Mouse (Mus musculus) kidney, adult 2 months (tissue): ENCODE results near the gene Fyb. TPM values are rescaled to one million over a fixed set of nuclear protein-coding genes. Genes with fewer than 3 reads are reported as not detected.
"Not testable (repeated sequence)": the region's sequence is repeated elsewhere in the genome, so short reads cannot be mapped to it uniquely, and the experiment has no call there.

Experiments
- DNase-seq: peaks from one replicate; pipeline ENCODE4 v3.0.0; 2021
- H3K27ac ChIP-seq: fragments of 200-500 bp; 2 replicates; pipeline ENCODE4 v1.5.1; 2012; ENCODE audit warnings: low read depth, low read length, control low read depth, inconsistent platforms; ENCODE audit not compliant: insufficient read depth
- H3K27me3 ChIP-seq: fragments of 200-500 bp; replicated peaks from 2 replicates; pipeline ENCODE4 v1.6.1; 2012; ENCODE audit warnings: mild to moderate bottlenecking, moderate library complexity, low read length, inconsistent platforms; ENCODE audit not compliant: control insufficient read depth, insufficient read depth
- H3K36me3 ChIP-seq: fragments of 200-500 bp; 2 replicates; pipeline ENCODE4 v1.6.1; 2012; ENCODE audit warnings: mild to moderate bottlenecking, moderate library complexity, low read length, inconsistent platforms; ENCODE audit not compliant: control insufficient read depth, insufficient read depth
- H3K4me1 ChIP-seq: fragments of 200-500 bp; 2 replicates; pipeline ENCODE4 v1.6.1; 2011; ENCODE audit warnings: low read length; ENCODE audit not compliant: control insufficient read depth, insufficient read depth
- H3K4me3 ChIP-seq: fragments of 200-500 bp; 2 replicates; pipeline ENCODE4 v1.5.1; 2011; ENCODE audit warnings: mild to moderate bottlenecking, low read depth, low read length, control low read depth; ENCODE audit not compliant: insufficient read depth
- CTCF ChIP-seq: fragments of 200-500 bp; conservative IDR thresholded peaks from 2 replicates; pipeline ENCODE4 v1.5.1; 2011; ENCODE audit warnings: low read depth, mild to moderate bottlenecking, control low read depth, low read length, moderate library complexity, mixed read lengths; ENCODE audit not compliant: insufficient read depth, insufficient read length
- POLR2A ChIP-seq: fragments of 200-500 bp; IDR thresholded peaks from one replicate; pipeline ENCODE4 v1.6.1; 2011; ENCODE audit warnings: low read depth, low read length, control low read depth
- WGBS: fragments of 180-500 bp; shearing (Covaris S2); methylation state at CpG from one replicate; pipeline ENCODE4 v1.1.7; 2018; 5-methylcytosine and 5-hydroxymethylcytosine counted together
- polyA plus RNA-seq: library from polyadenylated mRNA; depleted of rRNA; stranded (reverse); fragments of >200 nt; gene quantifications from 2 replicates; pipeline ENCODE4 v1.2.3, GENCODE M21; 2012

Gene Fyb
- polyA plus RNA-seq, 1 experiment = 3.0 TPM

DNA sequence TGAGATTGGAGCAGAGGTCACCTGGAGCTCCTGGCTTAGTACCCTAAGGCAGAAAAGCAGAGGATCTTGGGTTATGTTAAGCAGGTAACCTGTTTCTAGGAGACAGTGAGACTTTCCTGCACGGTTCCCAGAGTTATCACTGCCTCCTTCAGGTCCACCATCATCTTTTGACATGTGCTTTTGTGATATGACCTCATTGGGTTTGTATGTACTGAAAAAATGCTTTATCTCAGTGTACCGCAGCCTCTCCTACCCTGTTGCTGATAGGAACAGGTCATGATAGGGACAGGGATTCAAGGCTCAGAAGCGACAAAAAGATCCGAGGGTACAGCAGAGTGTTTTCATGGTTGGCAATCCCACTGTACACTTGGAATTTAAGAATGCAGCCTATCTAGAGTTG lies 62.0 kb downstream of the Fyb start:
- 87% methylated on average over 4 of the region's 4 CpGs for WGBS
- Histone ChIP-seq H3K36me3 (no peaks in the 10 kb centered on the region), H3K27me3 (no peaks in the 10 kb centered on the region; the same call in 1 of the 2 replicates), H3K27ac (no peak overlapping the region), H3K4me3 (no peak overlapping the region), H3K4me1 (no peaks in the 10 kb centered on the region)
- DNase-seq = no peak
- TF ChIP-seq CTCF (no peak), POLR2A (no peak)

DNA sequence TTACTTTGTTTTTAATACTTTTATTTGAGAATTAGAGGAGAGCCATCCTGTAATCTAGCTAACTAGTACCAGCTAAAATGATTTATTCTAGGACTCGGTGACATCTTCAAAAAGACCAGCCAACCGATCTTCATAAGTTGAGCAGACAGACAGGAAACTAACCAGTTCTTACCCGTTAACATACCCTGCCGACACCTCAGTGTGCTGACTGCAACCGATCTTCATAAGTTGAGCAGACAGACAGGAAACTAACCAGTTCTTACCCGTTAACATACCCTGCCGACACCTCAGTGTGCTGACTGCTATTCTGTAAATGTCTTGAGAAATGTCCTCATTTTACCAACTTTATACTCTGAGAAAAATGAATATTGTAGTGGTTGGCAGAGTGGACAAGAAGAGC lies 63.7 kb downstream of the Fyb start:
- H3K27me3 ChIP-seq, DNase-seq, H3K4me3 ChIP-seq, H3K36me3 ChIP-seq, H3K4me1 ChIP-seq, H3K27ac ChIP-seq: not testable (repeated sequence)
- 92% methylated on average over 7 of the region's 7 CpGs for WGBS

DNA sequence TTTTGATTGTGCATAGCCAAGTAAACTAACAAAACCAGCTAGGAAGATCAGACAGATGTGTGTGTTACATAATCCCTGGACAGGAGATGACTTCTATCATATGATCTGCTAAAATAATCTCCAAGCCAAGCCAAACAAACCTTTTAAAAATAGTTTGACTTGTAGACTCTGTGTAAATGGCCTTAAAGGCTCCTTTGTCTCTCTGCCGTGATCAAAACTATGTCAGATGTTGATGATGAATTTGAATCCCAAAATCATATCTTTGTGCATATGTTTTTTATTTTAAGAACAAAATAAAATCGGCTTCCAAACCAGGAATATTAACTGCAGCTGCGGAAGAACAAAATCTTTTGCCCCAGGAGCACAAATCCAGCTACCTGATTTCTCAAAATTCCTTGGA lies 64.9 kb downstream of the Fyb start:
- no peak overlapping the region for H3K27ac ChIP-seq
- DNase-seq = no peak
- no peaks in the 10 kb centered on the region for H3K36me3 ChIP-seq
- no peaks in the 10 kb centered on the region for H3K27me3 ChIP-seq
- no peak overlapping the region for H3K4me3 ChIP-seq
- 82% methylated on average over 3 of the region's 3 CpGs for WGBS
- no peaks in the 10 kb centered on the region for H3K4me1 ChIP-seq
- TF ChIP-seq POLR2A (no peak), CTCF (no peak)

DNA sequence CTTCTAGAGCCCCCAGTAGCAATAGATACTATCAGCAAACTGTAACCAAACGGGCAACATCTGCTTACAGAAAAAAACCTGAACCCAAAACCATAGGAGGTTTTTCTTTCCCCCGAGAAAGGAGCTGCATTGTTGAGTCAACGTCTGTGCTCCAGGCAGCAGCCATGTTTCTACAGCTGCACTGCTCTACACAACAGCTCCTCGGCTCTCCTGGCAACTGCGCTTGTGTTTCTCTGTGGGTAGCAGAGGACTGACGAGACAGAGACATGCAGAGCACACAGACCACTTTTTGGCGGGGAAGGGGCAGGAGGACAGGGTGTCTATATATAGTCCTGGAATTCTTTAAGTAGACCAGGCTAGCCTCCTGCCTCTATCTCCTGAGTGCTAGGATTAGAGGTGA lies 65.5 kb downstream of the Fyb start:
- WGBS = 79% methylated on average over 7 of the region's 7 CpGs
- no peak for DNase-seq

DNA sequence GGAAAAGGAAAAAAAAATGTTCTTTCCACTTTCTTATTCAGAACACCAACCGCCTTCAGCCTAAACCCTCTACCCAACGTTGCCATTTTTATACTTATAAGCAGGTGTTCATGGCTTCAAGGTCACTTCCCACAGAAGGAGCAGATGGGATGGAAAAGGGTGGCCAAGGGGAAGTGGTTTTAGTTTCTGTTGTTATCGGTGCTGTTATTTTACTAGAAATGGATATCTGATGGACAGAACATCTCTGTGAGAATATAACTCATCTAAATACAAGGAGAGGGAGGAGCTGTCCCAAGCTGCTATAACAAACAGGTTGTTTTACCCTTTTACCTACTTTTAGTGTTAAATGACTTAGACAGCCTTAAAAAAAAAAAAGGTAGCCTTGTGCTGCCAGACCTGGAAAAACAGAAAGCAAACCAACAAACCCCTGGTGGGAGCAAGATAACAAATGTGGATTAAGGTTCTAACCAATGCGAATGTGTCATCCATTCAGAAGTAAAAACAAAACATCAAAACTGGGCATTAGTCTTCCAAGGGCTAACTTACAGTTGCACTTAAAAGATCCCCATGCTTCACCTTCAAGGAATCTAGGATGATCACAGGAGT lies 68.3 kb downstream of the Fyb start:
- no peaks in the 10 kb centered on the region; the same call in 1 of the 2 replicates for H3K27me3 ChIP-seq
- 76% methylated on average over 4 of the region's 4 CpGs for WGBS
- DNase-seq = no peak
- no peak for TF ChIP-seq POLR2A
- TF ChIP-seq CTCF = no peak
- H3K4me1 ChIP-seq = no peaks in the 10 kb centered on the region
- H3K4me3 ChIP-seq = no peak overlapping the region
- H3K36me3 ChIP-seq = no peaks in the 10 kb centered on the region
- no peak overlapping the region for H3K27ac ChIP-seq

More for the DNA sequence above, 65.5 kb downstream of the Fyb start:
- Histone ChIP-seq H3K27ac (no peak overlapping the region), H3K27me3 (no peaks in the 10 kb centered on the region), H3K4me1 (no peaks in the 10 kb centered on the region), H3K36me3 (no peaks in the 10 kb centered on the region), H3K4me3 (no peak overlapping the region)
- no peak for TF ChIP-seq POLR2A
- no peak for TF ChIP-seq CTCF

DNA sequence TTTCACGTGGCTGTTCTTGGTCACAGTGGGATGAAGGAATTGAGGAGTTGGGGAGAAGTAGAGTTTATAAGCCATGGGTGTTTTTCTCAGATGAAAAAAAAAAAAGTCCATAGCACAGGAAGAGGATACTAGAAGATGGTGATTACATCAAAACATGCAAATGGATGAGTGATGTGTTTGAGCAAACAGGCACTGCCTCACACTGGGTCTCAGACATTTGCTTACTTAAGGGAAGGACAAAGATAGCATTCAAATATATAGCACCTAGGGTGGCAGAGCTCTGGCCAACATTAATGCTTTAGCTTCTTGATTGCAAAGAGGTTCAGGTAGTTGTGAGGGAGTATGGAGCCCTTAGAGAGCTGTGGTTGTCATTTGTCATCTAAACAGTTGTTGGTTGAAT lies 68.9 kb downstream of the Fyb start:
- Histone ChIP-seq H3K27ac (no peak overlapping the region), H3K36me3 (no peaks in the 10 kb centered on the region), H3K27me3 (no peaks in the 10 kb centered on the region; the same call in 1 of the 2 replicates), H3K4me3 (no peak overlapping the region), H3K4me1 (no peaks in the 10 kb centered on the region)
- 59% methylated on average over 1 of the region's 1 CpGs for WGBS
- TF ChIP-seq POLR2A = no peak
- no peak for TF ChIP-seq CTCF
- DNase-seq = no peak

DNA sequence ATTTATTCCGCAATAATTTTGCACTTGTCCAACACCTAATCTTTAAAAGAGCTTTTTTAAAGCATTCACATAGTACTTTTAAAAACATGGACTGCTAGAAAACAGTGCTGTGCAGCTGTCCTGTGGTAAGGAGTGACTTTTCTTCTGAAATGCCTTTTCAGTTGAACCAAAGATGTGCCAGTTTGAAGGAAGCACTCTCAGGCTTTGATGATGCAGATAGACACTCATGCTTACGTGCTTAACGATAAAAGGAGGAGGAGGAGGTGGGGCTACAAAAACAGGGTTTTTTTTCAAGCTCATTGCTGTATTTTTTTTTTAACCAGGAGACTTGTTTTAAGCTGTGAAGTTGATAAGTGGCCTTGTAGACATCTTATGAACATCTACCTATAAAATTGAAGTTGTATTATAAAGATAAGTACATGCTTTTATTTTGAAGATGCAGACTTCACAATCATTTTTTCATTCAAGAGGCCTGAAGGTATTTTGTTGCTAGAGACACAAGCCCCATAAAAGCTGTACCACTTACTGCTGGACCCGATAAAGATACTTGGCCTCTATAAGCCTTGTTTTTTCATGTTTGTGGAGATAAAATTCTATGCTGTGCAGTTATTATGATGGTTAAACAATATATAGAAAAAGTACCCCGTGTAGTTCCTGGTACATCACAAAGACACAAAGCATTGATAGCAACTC lies 70.1 kb downstream of the Fyb start:
- Histone ChIP-seq H3K4me3 (no peak overlapping the region), H3K27ac (no peak overlapping the region), H3K36me3 (no peaks in the 10 kb centered on the region), H3K4me1 (no peaks in the 10 kb centered on the region), H3K27me3 (no peaks in the 10 kb centered on the region; the same call in 1 of the 2 replicates)
- no peak for DNase-seq
- WGBS = 66% methylated on average over 5 of the region's 5 CpGs
- TF ChIP-seq POLR2A (no peak), CTCF (no peak)
